Mouse (Mus musculus) heart, embryonic 16.5 days (tissue): ENCODE results near the gene Il4ra. TPM values are rescaled to one million over a fixed set of nuclear protein-coding genes. Genes with fewer than 3 reads are reported as not detected.

Experiments used
- ATAC-seq: fragments of 200-750 bp; cut with Nextera tagmentation; replicated peaks from 2 replicates; pipeline ENCODE4 v1.8.0; 2017; ENCODE audit warnings: moderate number of reproducible peaks; ENCODE audit not compliant: insufficient read depth, low FRiP score; ENCODE audit errors: extremely low read depth
- H3K27ac ChIP-seq: fragments of 300-500 bp; sonication (generic); 2 replicates; pipeline ENCODE4 v1.5.1; 2014; ENCODE audit warnings: mild to moderate bottlenecking, low read length, control low read depth, moderate library complexity
- H3K27me3 ChIP-seq: fragments of 300-500 bp; sonication (generic); 2 replicates; pipeline ENCODE4 v1.6.1; 2014; ENCODE audit warnings: low read length, mixed read lengths; ENCODE audit not compliant: control insufficient read depth, insufficient read depth
- H3K36me3 ChIP-seq: fragments of 300-500 bp; sonication (generic); 2 replicates; pipeline ENCODE4 v1.6.1; 2014; ENCODE audit not compliant: control insufficient read depth, insufficient read depth
- H3K4me1 ChIP-seq: fragments of 300-500 bp; sonication (generic); 2 replicates; pipeline ENCODE4 v1.6.1; 2014; ENCODE audit warnings: low read length, mixed read lengths; ENCODE audit not compliant: control insufficient read depth, insufficient read depth
- H3K4me2 ChIP-seq: fragments of 300-500 bp; sonication (generic); 2 replicates; pipeline ENCODE4 v1.6.1; 2014; ENCODE audit warnings: low read depth, mild to moderate bottlenecking, control low read depth, low read length
- H3K4me3 ChIP-seq: fragments of 300-500 bp; sonication (generic); 2 replicates; pipeline ENCODE4 v1.5.1; 2014; ENCODE audit warnings: mild to moderate bottlenecking, control low read depth, low read length
- H3K9ac ChIP-seq: fragments of 300-500 bp; sonication (generic); 2 replicates; pipeline ENCODE4 v1.6.1; 2014; ENCODE audit warnings: low read length, control low read depth
- H3K9me3 ChIP-seq: fragments of 300-500 bp; sonication (generic); replicated peaks from 2 replicates; pipeline ENCODE4 v1.6.1; 2016; ENCODE audit warnings: low read length; ENCODE audit not compliant: control insufficient read depth
- WGBS: fragments of 180-500 bp; shearing (Covaris S2); extraction: QIAGEN DNeasy Blood & Tissue Kit; methylation state at CpG from one replicate; pipeline ENCODE4 v1.1.7; 2014; 5-methylcytosine and 5-hydroxymethylcytosine counted together
- polyA plus RNA-seq: library from polyadenylated mRNA; unstranded; fragments of >200 nt; fragmentation: Nextera tagmentation; extraction: Ambion mirVana; gene quantifications from 2 replicates; pipeline ENCODE4 v1.2.1, GENCODE M21; 2015

Il4ra gene
- polyA plus RNA-seq, 1 experiment from 2014 or later = 7.3 TPM

GRCm38 (mm10) chr7:125542335-125543050 lies 9.4 kb upstream of the Il4ra start:
- no peak for ATAC-seq
- H3K4me3 ChIP-seq = no peak overlapping the region
- no peak overlapping the region for H3K4me2 ChIP-seq
- no peaks in the 10 kb centered on the region for H3K36me3 ChIP-seq
- H3K27me3 ChIP-seq = no peaks in the 10 kb centered on the region
- 69% methylated on average over 11 of the region's 11 CpGs for WGBS
- H3K27ac ChIP-seq = no peak overlapping the region
- H3K4me1 ChIP-seq = no peaks in the 10 kb centered on the region
- no peak overlapping the region for H3K9ac ChIP-seq
- no peaks in the 10 kb centered on the region for H3K9me3 ChIP-seq

GRCm38 (mm10) chr7:125543497-125543896 lies 8.4 kb upstream of the Il4ra start:
- 45% methylated on average over 3 of the region's 3 CpGs for WGBS

GRCm38 (mm10) chr7:125545331-125545730 lies 6.6 kb upstream of the Il4ra start:
- Histone ChIP-seq H3K9ac (no peak overlapping the region), H3K4me1 (peaks cover 7% of the 10 kb centered on the region), H3K36me3 (no peaks in the 10 kb centered on the region), H3K27me3 (no peaks in the 10 kb centered on the region), H3K9me3 (no peaks in the 10 kb centered on the region), H3K4me2 (no peak overlapping the region), H3K27ac (no peak overlapping the region), H3K4me3 (no peak overlapping the region)
- no peak for ATAC-seq
- WGBS = 86% methylated on average over 7 of the region's 7 CpGs

More at GRCm38 (mm10) chr7:125543497-125543896, 8.4 kb upstream of the Il4ra start:
- Histone ChIP-seq H3K27ac (no peak overlapping the region), H3K4me3 (no peak overlapping the region), H3K9me3 (no peaks in the 10 kb centered on the region), H3K36me3 (no peaks in the 10 kb centered on the region), H3K9ac (no peak overlapping the region), H3K4me2 (no peak overlapping the region), H3K27me3 (no peaks in the 10 kb centered on the region), H3K4me1 (no peaks in the 10 kb centered on the region)
- ATAC-seq = no peak

- no peaks in the 10 kb centered on the region for H3K36me3 ChIP-seq
- H3K27me3 ChIP-seq = no peaks in the 10 kb centered on the region
- H3K4me1 ChIP-seq = peaks cover 21% of the 10 kb centered on the region
- H3K9ac ChIP-seq = no peak overlapping the region
- no peak for ATAC-seq
- H3K4me2 ChIP-seq = no peak overlapping the region
- H3K4me3 ChIP-seq = no peak overlapping the region
- H3K9me3 ChIP-seq = no peaks in the 10 kb centered on the region
- WGBS = 84% methylated on average over 6 of the region's 6 CpGs
- no peak overlapping the region for H3K27ac ChIP-seq
Measured at GRCm38 (mm10) chr7:125546727-125547126, 5.2 kb upstream of the Il4ra start.

- Histone ChIP-seq H3K36me3 (no peaks in the 10 kb centered on the region), H3K4me1 (peaks cover 27% of the 10 kb centered on the region), H3K27me3 (no peaks in the 10 kb centered on the region), H3K27ac (no peak overlapping the region), H3K9ac (no peak overlapping the region), H3K4me3 (no peak overlapping the region), H3K4me2 (no peak overlapping the region), H3K9me3 (no peaks in the 10 kb centered on the region)
- 79% methylated on average over 8 of the region's 8 CpGs for WGBS
- no peak for ATAC-seq
Measured at GRCm38 (mm10) chr7:125549916-125550315, 2.0 kb upstream of the Il4ra start.

GRCm38 (mm10) chr7:125550881-125551381 lies 989 bp upstream of the Il4ra start:
- Histone ChIP-seq H3K9ac (no peak overlapping the region), H3K27ac (peak overlapping the region; percentile 77), H3K4me1 (peaks cover 36% of the 10 kb centered on the region), H3K36me3 (no peaks in the 10 kb centered on the region), H3K4me3 (no peak overlapping the region), H3K4me2 (no peak overlapping the region), H3K27me3 (no peaks in the 10 kb centered on the region), H3K9me3 (no peaks in the 10 kb centered on the region)
- WGBS = 31% methylated on average over 6 of the region's 6 CpGs
- ATAC-seq = peak; percentile 33

GRCm38 (mm10) chr7:125552851-125553555 lies 1.1 kb downstream of the Il4ra start:
- H3K9ac ChIP-seq = peak overlapping the region; percentile 88
- no peaks in the 10 kb centered on the region for H3K9me3 ChIP-seq
- no peaks in the 10 kb centered on the region for H3K36me3 ChIP-seq
- peak overlapping the region; percentile 78 for H3K4me3 ChIP-seq
- peaks cover 43% of the 10 kb centered on the region for H3K4me1 ChIP-seq
- H3K4me2 ChIP-seq = peak overlapping the region; percentile 99
- H3K27ac ChIP-seq = no peak overlapping the region
- ATAC-seq = no peak
- 73% methylated on average over 11 of the region's 11 CpGs for WGBS
- H3K27me3 ChIP-seq = no peaks in the 10 kb centered on the region

- 83% methylated on average over 13 of the region's 13 CpGs for WGBS
- no peak overlapping the region for H3K27ac ChIP-seq
- H3K36me3 ChIP-seq = no peaks in the 10 kb centered on the region
- H3K4me2 ChIP-seq = peak overlapping the region; percentile 99; the same call in 1 of the 2 replicates
- peaks cover 43% of the 10 kb centered on the region for H3K4me1 ChIP-seq
- H3K9me3 ChIP-seq = no peaks in the 10 kb centered on the region
- ATAC-seq = no peak
- no peaks in the 10 kb centered on the region for H3K27me3 ChIP-seq
- H3K9ac ChIP-seq = no peak overlapping the region; the same call in 1 of the 2 replicates
- 0 out of 2 replicates have a peak overlapping the region, but pooled peaks have one; percentile 78 for H3K4me3 ChIP-seq
Measured at GRCm38 (mm10) chr7:125553653-125554428, 1.9 kb downstream of the Il4ra start.
